Mouse (Mus musculus) MEL (cell line): ENCODE data around the gene Acss2. TPM values are rescaled to one million over a fixed set of nuclear protein-coding genes. Genes with fewer than 3 reads are reported as not detected.
A peak's percentile ranks its signal among the peaks of the same experiment; 100 is the strongest.

Experiments
- DNase-seq: peaks from one replicate; pipeline ENCODE4 v3.0.0; 2011; ENCODE audit warnings: low read depth, low spot score
- H3K27ac ChIP-seq: 2 replicates; pipeline ENCODE4 v1.5.1; 2012; ENCODE audit warnings: low read depth, mild to moderate bottlenecking, control low read depth, low read length, moderate library complexity; ENCODE audit not compliant: control insufficient read depth
- H3K27me3 ChIP-seq, 2 experiments: fragments of 150-350 bp in 1 of 2; sonication (generic) in 1 of 2; 2 replicates each; pipeline ENCODE4 v1.6.1; 2012; ENCODE audit warnings: low read length in 2 of 2, mild to moderate bottlenecking in 2 of 2, improper control_type of control experiment in 1 of 2, moderate library complexity in 1 of 2; ENCODE audit not compliant: insufficient read depth in 2 of 2, control insufficient read depth in 1 of 2
- H3K36me3 ChIP-seq, 2 experiments: 2 replicates each; pipeline ENCODE4 v1.6.1; 2012 to 2014; ENCODE audit warnings: low read length in 2 of 2, improper control_type of control experiment in 1 of 2, inconsistent platforms in 1 of 2, mild to moderate bottlenecking in 1 of 2; ENCODE audit not compliant: insufficient read depth in 2 of 2, control insufficient read depth in 1 of 2
- H3K4me1 ChIP-seq, 2 experiments: fragments of 150-350 bp in 1 of 2; sonication (generic) in 1 of 2; 2 replicates each; pipeline ENCODE4 v1.6.1; 2012; ENCODE audit warnings: low read length in 2 of 2, improper control_type of control experiment in 1 of 2, mild to moderate bottlenecking in 1 of 2; ENCODE audit not compliant: insufficient read depth in 2 of 2, control insufficient read depth in 1 of 2
- H3K4me3 ChIP-seq, 2 experiments: fragments of 150-350 bp in 1 of 2; sonication (generic) in 1 of 2; 2 replicates each; pipeline ENCODE4 v1.5.1; 2012; ENCODE audit warnings: low read depth in 2 of 2, low read length in 2 of 2, mild to moderate bottlenecking in 2 of 2, moderate library complexity in 2 of 2, control low read depth in 1 of 2, improper control_type of control experiment in 1 of 2; ENCODE audit not compliant: control insufficient read depth in 1 of 2, insufficient read depth in 1 of 2
- H3K79me2 ChIP-seq: 2 replicates; pipeline ENCODE4 v1.6.1; 2012; ENCODE audit warnings: mild to moderate bottlenecking, low read length, moderate library complexity; ENCODE audit not compliant: control insufficient read depth, poor library complexity, insufficient read depth
- H3K9ac ChIP-seq: 2 replicates; pipeline ENCODE4 v1.6.1; 2012; ENCODE audit warnings: low read depth, mild to moderate bottlenecking, control low read depth, low read length, moderate library complexity; ENCODE audit not compliant: control insufficient read depth, poor library complexity, severe bottlenecking
- H3K9me3 ChIP-seq: fragments of 150-350 bp; sonication (generic); replicated peaks from 2 replicates; pipeline ENCODE4 v1.6.1; 2012; ENCODE audit warnings: mild to moderate bottlenecking, low read length, improper control_type of control experiment, moderate library complexity; ENCODE audit not compliant: insufficient read depth
- BHLHE40 ChIP-seq: IDR thresholded peaks from 2 replicates; pipeline ENCODE4 v1.6.1; 2012; ENCODE audit warnings: low read depth, mild to moderate bottlenecking, inconsistent platforms, low read length, improper control_type of control experiment, borderline replicate concordance
- CHD2 ChIP-seq: IDR thresholded peaks from 2 replicates; pipeline ENCODE4 v1.6.1; 2011; ENCODE audit warnings: low read length, improper control_type of control experiment
- CTCF ChIP-seq, 3 experiments: IDR thresholded peaks in 2 of 3; conservative IDR thresholded peaks in 1 of 3; 2 replicates each; pipeline ENCODE4 v1.5.1; 2011 to 2012; ENCODE audit warnings: low read length in 3 of 3, low read depth in 2 of 3, mild to moderate bottlenecking in 2 of 3, improper control_type of control experiment in 1 of 3, inconsistent platforms in 1 of 3, mixed read lengths in 1 of 3, moderate library complexity in 1 of 3; ENCODE audit not compliant: control insufficient read depth in 1 of 3, insufficient read depth in 1 of 3, poor library complexity in 1 of 3, severe bottlenecking in 1 of 3
- E2F4 ChIP-seq: IDR thresholded peaks from 2 replicates; pipeline ENCODE4 v1.6.1; 2011; ENCODE audit warnings: low read depth, low read length, improper control_type of control experiment, borderline replicate concordance
- EP300 ChIP-seq, 2 experiments: IDR thresholded peaks; 2 replicates each; pipeline ENCODE4 v1.6.1; 2011; ENCODE audit warnings: improper control_type of control experiment in 2 of 2, low read length in 2 of 2, low read depth in 1 of 2, mild to moderate bottlenecking in 1 of 2
- ETS1 ChIP-seq: IDR thresholded peaks from 2 replicates; pipeline ENCODE4 v1.6.1; 2012; ENCODE audit warnings: low read depth, mild to moderate bottlenecking, inconsistent platforms, low read length, improper control_type of control experiment, moderate library complexity
- GABPA ChIP-seq: IDR thresholded peaks from 2 replicates; pipeline ENCODE4 v1.6.1; 2012; ENCODE audit warnings: low read depth, mild to moderate bottlenecking, inconsistent platforms, low read length, improper control_type of control experiment, moderate library complexity
- GATA1 ChIP-seq: IDR thresholded peaks from 2 replicates; pipeline ENCODE4 v1.6.1; 2011; ENCODE audit warnings: low read depth, low read length, improper control_type of control experiment
- JUND ChIP-seq: IDR thresholded peaks from 2 replicates; pipeline ENCODE4 v1.6.1; 2011; ENCODE audit warnings: low read depth, mild to moderate bottlenecking, improper control_type of control experiment, low read length
- KAT2A ChIP-seq: conservative IDR thresholded peaks from 2 replicates; pipeline ENCODE4 v1.6.1; 2012; ENCODE audit warnings: low read depth, low read length, improper control_type of control experiment, inconsistent platforms
- MAFK ChIP-seq: IDR thresholded peaks from 2 replicates; pipeline ENCODE4 v1.6.1; 2011; ENCODE audit warnings: low read depth, mild to moderate bottlenecking, low read length, improper control_type of control experiment, borderline replicate concordance
- MAX ChIP-seq: IDR thresholded peaks from 2 replicates; pipeline ENCODE4 v1.6.1; 2011; ENCODE audit warnings: low read length, improper control_type of control experiment
- MEF2A ChIP-seq: IDR thresholded peaks from 2 replicates; pipeline ENCODE4 v1.6.1; 2014; ENCODE audit warnings: low read depth, mild to moderate bottlenecking, inconsistent platforms, low read length, improper control_type of control experiment; ENCODE audit not compliant: poor library complexity, insufficient replicate concordance, severe bottlenecking; ENCODE audit errors: extremely low read depth
- MXI1 ChIP-seq: IDR thresholded peaks from 2 replicates; pipeline ENCODE4 v1.6.1; 2011; ENCODE audit warnings: mild to moderate bottlenecking, low read depth, low read length, improper control_type of control experiment
- MYB ChIP-seq: IDR thresholded peaks from 2 replicates; pipeline ENCODE4 v1.6.1; 2011; ENCODE audit warnings: mild to moderate bottlenecking, low read depth, low read length, improper control_type of control experiment
- MYC ChIP-seq: IDR thresholded peaks from 2 replicates; pipeline ENCODE4 v1.6.1; 2011; ENCODE audit warnings: low read depth, mild to moderate bottlenecking, low read length, improper control_type of control experiment, moderate library complexity
- NELFE ChIP-seq: IDR thresholded peaks from 2 replicates; pipeline ENCODE4 v1.6.1; 2011; ENCODE audit warnings: low read depth, low read length, improper control_type of control experiment
- POLR2A ChIP-seq, 2 experiments: IDR thresholded peaks; 2 replicates each; pipeline ENCODE4 v1.6.1; 2011 to 2012; ENCODE audit warnings: low read length in 2 of 2, mild to moderate bottlenecking in 2 of 2, control low read depth in 1 of 2, improper control_type of control experiment in 1 of 2, low read depth in 1 of 2, moderate library complexity in 1 of 2; ENCODE audit not compliant: control insufficient read depth in 1 of 2, insufficient read depth in 1 of 2, poor library complexity in 1 of 2
- POLR2AphosphoS5 ChIP-seq: IDR thresholded peaks from 2 replicates; pipeline ENCODE4 v1.6.1; 2012; ENCODE audit warnings: low read depth, borderline replicate concordance, mild to moderate bottlenecking, inconsistent platforms, low read length, moderate library complexity, mixed read lengths
- RAD21 ChIP-seq: IDR thresholded peaks from 2 replicates; pipeline ENCODE4 v1.6.1; 2011; ENCODE audit warnings: mild to moderate bottlenecking, low read depth, low read length, improper control_type of control experiment
- RCOR1 ChIP-seq: IDR thresholded peaks from 2 replicates; pipeline ENCODE4 v1.6.1; 2012; ENCODE audit warnings: low read depth, mild to moderate bottlenecking, inconsistent platforms, low read length, improper control_type of control experiment
- SIN3A ChIP-seq: IDR thresholded peaks from 2 replicates; pipeline ENCODE4 v1.6.1; 2012; ENCODE audit warnings: low read length, improper control_type of control experiment, inconsistent platforms
- SMC3 ChIP-seq: IDR thresholded peaks from 2 replicates; pipeline ENCODE4 v1.6.1; 2011; ENCODE audit warnings: low read depth, low read length, improper control_type of control experiment
- TAL1 ChIP-seq: IDR thresholded peaks from 2 replicates; pipeline ENCODE4 v1.6.1; 2012; ENCODE audit warnings: mild to moderate bottlenecking, inconsistent platforms, low read length, moderate library complexity, mixed read lengths
- TBP ChIP-seq: IDR thresholded peaks from 2 replicates; pipeline ENCODE4 v1.8.0; 2011; ENCODE audit warnings: low read depth, low read length, improper control_type of control experiment
- TCF12 ChIP-seq: IDR thresholded peaks from 2 replicates; pipeline ENCODE4 v1.6.1; 2014; ENCODE audit warnings: low read depth, mild to moderate bottlenecking, inconsistent platforms, low read length, improper control_type of control experiment, moderate library complexity
- USF1 ChIP-seq: IDR thresholded peaks from 2 replicates; pipeline ENCODE4 v1.6.1; 2014; ENCODE audit warnings: low read depth, mild to moderate bottlenecking, inconsistent platforms, low read length, improper control_type of control experiment, moderate library complexity
- ZC3H11A ChIP-seq: IDR thresholded peaks from 2 replicates; pipeline ENCODE4 v1.6.1; 2012; ENCODE audit warnings: low read depth, mild to moderate bottlenecking, inconsistent platforms, low read length, improper control_type of control experiment
- ZKSCAN1 ChIP-seq: IDR thresholded peaks from 2 replicates; pipeline ENCODE4 v1.6.1; 2012; ENCODE audit warnings: low read depth, mild to moderate bottlenecking, inconsistent platforms, low read length, improper control_type of control experiment, moderate library complexity
- ZNF384 ChIP-seq: IDR thresholded peaks from 2 replicates; pipeline ENCODE4 v1.6.1; 2012; ENCODE audit warnings: low read depth, mild to moderate bottlenecking, inconsistent platforms, low read length, improper control_type of control experiment
- polyA plus RNA-seq, 2 experiments: library from polyadenylated mRNA; stranded (reverse) in 1 of 2; unstranded in 1 of 2; fragments of >175 nt in 1 of 2; fragments of >200 nt in 1 of 2; gene quantifications; 2 replicates each; pipeline versions ENCODE4 v1.2.1 to v1.2.4; 2012; ENCODE audit warnings: low replicate concordance in 2 of 2, low read depth in 1 of 2; ENCODE audit not compliant: insufficient read length in 2 of 2, insufficient read depth in 1 of 2, missing spikeins in 1 of 2
- total RNA-seq: library from RNA; depleted of rRNA; stranded (reverse); fragments of 300-350 nt; gene quantifications from 2 replicates; pipeline ENCODE4 v1.2.3, GENCODE M21; 2012

The Acss2 gene
- total and polyA plus RNA-seq, 3 experiments: 2.9 to 11.0 TPM; not detected in 1

DNA sequence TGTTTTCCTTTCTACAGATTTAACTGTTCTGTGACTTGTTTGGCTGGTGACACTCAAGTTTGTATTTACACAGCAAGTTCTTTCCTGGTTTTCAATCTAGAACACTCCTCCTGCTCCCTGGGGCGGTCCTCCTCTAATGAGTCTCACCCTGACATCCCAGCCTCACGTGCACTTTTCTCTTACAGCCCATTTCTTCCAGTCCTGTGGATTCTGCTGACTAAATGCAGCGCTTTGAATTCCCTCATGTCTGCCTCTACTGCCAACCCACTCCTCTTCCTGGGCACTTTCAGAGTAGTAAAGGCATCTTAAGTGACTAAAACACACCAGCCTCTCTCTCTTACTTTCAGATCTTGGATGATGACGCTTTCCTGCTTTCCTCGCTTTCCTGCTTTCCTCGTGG is 73.9 kb downstream of the Acss2 start:
- Histone ChIP-seq H3K9me3 (no peaks in the 10 kb centered on the region), H3K27me3 (no peaks in the 10 kb centered on the region), H3K9ac (peak overlapping the region; percentile 68), H3K36me3 (no peaks in the 10 kb centered on the region; a peak in 1 of 4 replicates), H3K79me2 (no peaks in the 10 kb centered on the region; the same call in 1 of the 2 replicates), H3K4me1 (peaks cover 0 to 3% of the 10 kb centered on the region in 2 experiments; a peak in 2 of 4 replicates), H3K27ac (0 out of 2 replicates have a peak overlapping the region, but pooled peaks have one; percentile 10), H3K4me3 (peak overlapping the region; percentile 70 to 86)
- DNase-seq: peak; percentile 42
- TF ChIP-seq JUND: no peak
- TF ChIP-seq USF1: no peak
- TF ChIP-seq RCOR1: no peak
- TF ChIP-seq SIN3A: no peak
- TF ChIP-seq NELFE: no peak
- TF ChIP-seq BHLHE40: peak; percentile 71; the same call in 1 of the 2 replicates
- no peak for TF ChIP-seq ETS1
- TF ChIP-seq ZC3H11A: no peak
- TF ChIP-seq CTCF (IDR thresholded peaks at IDR 0.05 in 2 of 3, conservative IDR thresholded peaks at IDR 0.05 in 1 of 3; ENCODE audit: control insufficient read depth in 1 of 3, insufficient read depth in 1 of 3, low read depth in 2 of 3, low read length in 3 of 3, poor library complexity in 1 of 3, severe bottlenecking in 1 of 3): no peak
- TF ChIP-seq POLR2A (IDR thresholded peaks at IDR 0.05; ENCODE audit: control insufficient read depth in 1 of 2, insufficient read depth in 1 of 2, low read depth in 1 of 2, low read length in 2 of 2, poor library complexity in 1 of 2): no peak
- no peak for TF ChIP-seq TCF12
- TF ChIP-seq KAT2A: no peak
- peak; percentile 14; the same call in 1 of the 2 replicates for TF ChIP-seq MAX
- TF ChIP-seq GATA1: no peak

GRCm38 (mm10) chr2:155592137-155592853 is 74.5 kb downstream of the Acss2 start, which contains the start of gene Gss:
Gene Gss (minus strand): TSS chr2:155592810.
- DNase-seq: peak; percentile 97
- peak within 1 kb of the TSS; percentile 24; the same call in 1 of the 2 replicates for H3K27ac ChIP-seq
- H3K27me3 ChIP-seq: no peaks in the 10 kb centered on the region
- H3K4me1 ChIP-seq: peaks cover 0 to 3% of the 10 kb centered on the region in 2 experiments; a peak in 2 of 4 replicates
- H3K9ac ChIP-seq: peak within 1 kb of the TSS; percentile 76
- peak within 1 kb of the TSS; percentile 70 to 86 for H3K4me3 ChIP-seq
- no peaks in the 10 kb centered on the region for H3K9me3 ChIP-seq
- H3K36me3 ChIP-seq: no peaks in the 10 kb centered on the region; a peak in 1 of 4 replicates
- no peaks in the 10 kb centered on the region; the same call in 1 of the 2 replicates for H3K79me2 ChIP-seq
- TF ChIP-seq MYB (no peak), GABPA (no peak), TBP (no peak), ETS1 (peak; percentile 48; the same call in 1 of the 2 replicates), TAL1 (no peak), RAD21 (no peak), SMC3 (no peak), RCOR1 (no peak), MYC (0 out of 2 replicates have a peak, but pooled peaks have one; percentile 24), EP300 (IDR thresholded peaks at IDR 0.05; ENCODE audit: low read depth in 1 of 2, low read length in 2 of 2) (no peak), E2F4 (no peak), MAFK (no peak), POLR2AphosphoS5 (no peak), MEF2A (no peak), TCF12 (no peak; the same call in 1 of the 2 replicates), ZKSCAN1 (no peak), MXI1 (peak; percentile 80; the same call in 1 of the 2 replicates), KAT2A (no peak; the same call in 1 of the 2 replicates), ZNF384 (no peak), CHD2 (no peak), JUND (no peak), USF1 (0 out of 2 replicates have a peak, but pooled peaks have one; percentile 5), GATA1 (no peak)
